Mouse (Mus musculus) kidney, embryonic 16.5 days (tissue): ENCODE measurements around the gene Szrd1. TPM values are rescaled to one million over a fixed set of nuclear protein-coding genes. Genes with fewer than 3 reads are reported as not detected.
"Not testable (repeated sequence)": the region's sequence is repeated elsewhere in the genome, so short reads cannot be mapped to it uniquely, and the experiment has no call there.

Experiments used
- ATAC-seq: fragments of 200-750 bp; cut with Nextera tagmentation; 2 replicates; pipeline ENCODE4 v1.8.0; 2017; ENCODE audit warnings: moderate TSS enrichment; ENCODE audit not compliant: low FRiP score, low TSS enrichment
- H3K27ac ChIP-seq: fragments of 300-500 bp; sonication (generic); 2 replicates; pipeline ENCODE4 v1.5.1; 2014; ENCODE audit warnings: low read length
- H3K27me3 ChIP-seq: fragments of 300-500 bp; sonication (generic); 2 replicates; pipeline ENCODE4 v1.6.1; 2014; ENCODE audit warnings: low read length, control low read depth, mixed read lengths; ENCODE audit not compliant: insufficient read depth
- H3K36me3 ChIP-seq: fragments of 300-500 bp; sonication (generic); 2 replicates; pipeline ENCODE4 v1.6.1; 2014; ENCODE audit warnings: low read length, control low read depth, mixed read lengths; ENCODE audit not compliant: insufficient read depth
- H3K4me1 ChIP-seq: fragments of 300-500 bp; sonication (generic); 2 replicates; pipeline ENCODE4 v1.6.1; 2014; ENCODE audit warnings: low read length, control low read depth, mixed read lengths; ENCODE audit not compliant: insufficient read depth
- H3K4me2 ChIP-seq: fragments of 300-500 bp; sonication (generic); replicated peaks from 2 replicates; pipeline ENCODE4 v1.6.1; 2014; ENCODE audit warnings: low read depth, low read length
- H3K4me3 ChIP-seq: fragments of 300-500 bp; sonication (generic); 2 replicates; pipeline ENCODE4 v1.5.1; 2014; ENCODE audit warnings: mild to moderate bottlenecking, low read length
- H3K9ac ChIP-seq: fragments of 300-500 bp; sonication (generic); replicated peaks from 2 replicates; pipeline ENCODE4 v1.6.1; 2014; ENCODE audit warnings: low read length
- H3K9me3 ChIP-seq: fragments of 300-500 bp; sonication (generic); 2 replicates; pipeline ENCODE4 v1.6.1; 2016; ENCODE audit warnings: low read length, control low read depth
- WGBS: fragments of 180-500 bp; shearing (Covaris S2); extraction: QIAGEN DNeasy Blood & Tissue Kit; methylation state at CpG from one replicate; pipeline ENCODE4 v1.1.7; 2014; 5-methylcytosine and 5-hydroxymethylcytosine counted together
- polyA plus RNA-seq: library from polyadenylated mRNA; unstranded; fragments of >200 nt; fragmentation: Nextera tagmentation; extraction: Ambion mirVana; gene quantifications from 2 replicates; pipeline ENCODE4 v1.2.1, GENCODE M21; 2015

Szrd1 gene
- polyA plus RNA-seq, 1 experiment from 2014 or later = 51.3 TPM

- 0 out of 2 replicates have a peak overlapping the region, but pooled peaks have one; percentile 15 for H3K9ac ChIP-seq
- H3K9me3 ChIP-seq, H3K36me3 ChIP-seq, H3K27ac ChIP-seq, H3K27me3 ChIP-seq, ATAC-seq: not testable (repeated sequence)
- 63% methylated on average over 2 of the region's 3 CpGs for WGBS
- peak overlapping the region; percentile 93; the same call in 1 of the 2 replicates for H3K4me3 ChIP-seq
- H3K4me2 ChIP-seq = peak overlapping the region; percentile 94
- peaks cover 55% of the 10 kb centered on the region for H3K4me1 ChIP-seq
Measured at GRCm38 (mm10) chr4:141137740-141138139, 1.8 kb downstream of the Szrd1 start.

GRCm38 (mm10) chr4:141136126-141136525 lies 3.4 kb downstream of the Szrd1 start:
- Histone ChIP-seq H3K27me3 (no peaks in the 10 kb centered on the region), H3K9ac (no peak overlapping the region), H3K36me3 (no peaks in the 10 kb centered on the region), H3K4me1 (peaks cover 67% of the 10 kb centered on the region), H3K4me3 (no peak overlapping the region), H3K4me2 (no peak overlapping the region), H3K27ac (no peak overlapping the region), H3K9me3 (no peaks in the 10 kb centered on the region)
- ATAC-seq = no peak
- 71% methylated on average over 7 of the region's 7 CpGs for WGBS

- no peak overlapping the region for H3K4me2 ChIP-seq
- 76% methylated on average over 20 of the region's 20 CpGs for WGBS
- no peaks in the 10 kb centered on the region for H3K27me3 ChIP-seq
Measured at GRCm38 (mm10) chr4:141134751-141135530, 4.6 kb downstream of the Szrd1 start.

GRCm38 (mm10) chr4:141134031-141134441 lies 5.5 kb downstream of the Szrd1 start:
- peaks cover 81% of the 10 kb centered on the region for H3K4me1 ChIP-seq
- H3K4me2 ChIP-seq = no peak overlapping the region
- ATAC-seq = no peak
- H3K36me3 ChIP-seq = no peaks in the 10 kb centered on the region
- H3K9ac ChIP-seq = 0 out of 2 replicates have a peak overlapping the region, but pooled peaks have one; percentile 42
- no peaks in the 10 kb centered on the region for H3K27me3 ChIP-seq
- no peaks in the 10 kb centered on the region for H3K9me3 ChIP-seq
- H3K4me3 ChIP-seq = no peak overlapping the region
- H3K27ac ChIP-seq = peak overlapping the region; percentile 54
- 49% methylated on average over 8 of the region's 8 CpGs for WGBS

More at GRCm38 (mm10) chr4:141134751-141135530, 4.6 kb downstream of the Szrd1 start:
- Histone ChIP-seq H3K9me3 (no peaks in the 10 kb centered on the region), H3K4me1 (peaks cover 77% of the 10 kb centered on the region), H3K4me3 (no peak overlapping the region), H3K27ac (peak overlapping the region; percentile 54), H3K36me3 (no peaks in the 10 kb centered on the region), H3K9ac (no peak overlapping the region)
- no peak for ATAC-seq

GRCm38 (mm10) chr4:141133227-141133626 lies 6.3 kb downstream of the Szrd1 start:
- Histone ChIP-seq H3K4me3 (no peak overlapping the region), H3K9ac (no peak overlapping the region), H3K36me3 (no peaks in the 10 kb centered on the region), H3K4me1 (peaks cover 77% of the 10 kb centered on the region), H3K27me3 (no peaks in the 10 kb centered on the region), H3K27ac (peak overlapping the region; percentile 90), H3K9me3 (no peaks in the 10 kb centered on the region), H3K4me2 (no peak overlapping the region)
- WGBS = 33% methylated on average over 8 of the region's 8 CpGs
- ATAC-seq = no peak

- peak overlapping the region; percentile 54 for H3K9ac ChIP-seq
- no peak for ATAC-seq
- no peaks in the 10 kb centered on the region for H3K27me3 ChIP-seq
- H3K9me3 ChIP-seq = no peaks in the 10 kb centered on the region
- H3K4me1 ChIP-seq = peaks cover 69% of the 10 kb centered on the region
- H3K27ac ChIP-seq = peak overlapping the region; percentile 90
- H3K4me3 ChIP-seq = no peak overlapping the region
- 30% methylated on average over 8 of the region's 8 CpGs for WGBS
- H3K36me3 ChIP-seq = no peaks in the 10 kb centered on the region
- H3K4me2 ChIP-seq = peak overlapping the region; percentile 31
Measured at GRCm38 (mm10) chr4:141132191-141132590, 7.4 kb downstream of the Szrd1 start.

- peak; percentile 76 for ATAC-seq
- H3K36me3 ChIP-seq = no peaks in the 10 kb centered on the region
- H3K4me3 ChIP-seq = no peak overlapping the region
- peak overlapping the region; percentile 54 for H3K9ac ChIP-seq
- no peaks in the 10 kb centered on the region for H3K9me3 ChIP-seq
- H3K27ac ChIP-seq = peak overlapping the region; percentile 90
- 17% methylated on average over 5 of the region's 5 CpGs for WGBS
- H3K4me1 ChIP-seq = peaks cover 63% of the 10 kb centered on the region
- no peaks in the 10 kb centered on the region for H3K27me3 ChIP-seq
- peak overlapping the region; percentile 31 for H3K4me2 ChIP-seq
Measured at GRCm38 (mm10) chr4:141131531-141132061, 8.0 kb downstream of the Szrd1 start.

GRCm38 (mm10) chr4:141130704-141131342 lies 8.8 kb downstream of the Szrd1 start:
- H3K27ac ChIP-seq = peak overlapping the region; percentile 90
- H3K4me2 ChIP-seq = peak overlapping the region; percentile 31
- ATAC-seq = no peak
- no peaks in the 10 kb centered on the region; the same call in 1 of the 2 replicates for H3K36me3 ChIP-seq
- no peaks in the 10 kb centered on the region for H3K27me3 ChIP-seq
- H3K4me1 ChIP-seq = peaks cover 56% of the 10 kb centered on the region
- 45% methylated on average over 6 of the region's 6 CpGs for WGBS
- H3K4me3 ChIP-seq = no peak overlapping the region
- H3K9ac ChIP-seq = peak overlapping the region; percentile 54
- no peaks in the 10 kb centered on the region for H3K9me3 ChIP-seq

- WGBS = 44% methylated on average over 6 of the region's 6 CpGs
- Histone ChIP-seq H3K4me1 (peaks cover 43% of the 10 kb centered on the region), H3K4me2 (no peak overlapping the region), H3K9ac (no peak overlapping the region), H3K27ac (no peak overlapping the region), H3K36me3 (no peaks in the 10 kb centered on the region; the same call in 1 of the 2 replicates), H3K9me3 (no peaks in the 10 kb centered on the region), H3K27me3 (no peaks in the 10 kb centered on the region), H3K4me3 (no peak overlapping the region)
- ATAC-seq = no peak
Measured at GRCm38 (mm10) chr4:141129190-141129710, 10.3 kb downstream of the Szrd1 start.
